Mouse (Mus musculus) stomach, postnatal 0 days (tissue): ENCODE measurements around the gene Ccdc40. TPM values are rescaled to one million over a fixed set of nuclear protein-coding genes. Genes with fewer than 3 reads are reported as not detected.

Source experiments
- ATAC-seq: fragments of 200-750 bp; cut with Nextera tagmentation; 2 replicates; pipeline ENCODE4 v1.8.0; 2017; ENCODE audit not compliant: low FRiP score, low TSS enrichment
- DNase-seq: peaks from one replicate; pipeline ENCODE4 v3.0.0-alpha.2; 2016; ENCODE audit warnings: low spot score
- H3K27ac ChIP-seq: fragments of 300-500 bp; sonication (generic); replicated peaks from 2 replicates; pipeline ENCODE4 v1.5.1; 2014; ENCODE audit warnings: mild to moderate bottlenecking, control low read depth
- H3K27me3 ChIP-seq: fragments of 300-500 bp; sonication (generic); 2 replicates; pipeline ENCODE4 v1.6.1; 2014; ENCODE audit warnings: low read length; ENCODE audit not compliant: control insufficient read depth, insufficient read depth
- H3K36me3 ChIP-seq: fragments of 300-500 bp; sonication (generic); 2 replicates; pipeline ENCODE4 v1.6.1; 2014; ENCODE audit warnings: low read length, mixed read lengths; ENCODE audit not compliant: control insufficient read depth, insufficient read depth
- H3K4me1 ChIP-seq: fragments of 300-500 bp; sonication (generic); replicated peaks from 2 replicates; pipeline ENCODE4 v1.6.1; 2014; ENCODE audit warnings: antibody characterized with exemption; ENCODE audit not compliant: control insufficient read depth, insufficient read depth
- H3K4me2 ChIP-seq: fragments of 300-500 bp; sonication (generic); replicated peaks from 2 replicates; pipeline ENCODE4 v1.6.1; 2014; ENCODE audit warnings: low read depth, mild to moderate bottlenecking, control low read depth, moderate library complexity
- H3K4me3 ChIP-seq: fragments of 300-500 bp; sonication (generic); 2 replicates; pipeline ENCODE4 v1.5.1; 2014; ENCODE audit warnings: low read depth, low read length, control low read depth
- H3K9ac ChIP-seq: fragments of 300-500 bp; sonication (generic); 2 replicates; pipeline ENCODE4 v1.6.1; 2014; ENCODE audit warnings: mild to moderate bottlenecking, low read length, control low read depth, mixed read lengths
- H3K9me3 ChIP-seq: fragments of 300-500 bp; sonication (generic); 2 replicates; pipeline ENCODE4 v1.6.1; 2016; ENCODE audit warnings: low read length; ENCODE audit not compliant: control insufficient read depth
- CTCF ChIP-seq: IDR thresholded peaks from 2 replicates; pipeline ENCODE4 v1.5.1; 2016; ENCODE audit warnings: antibody characterized with exemption, low read depth, mild to moderate bottlenecking, moderate library complexity
- EP300 ChIP-seq: optimal IDR thresholded peaks from 2 replicates; pipeline ENCODE3; 2016; ENCODE audit warnings: antibody characterized with exemption
- WGBS: fragments of 180-500 bp; shearing (Covaris S2); extraction: QIAGEN DNeasy Blood & Tissue Kit; methylation state at CpG from one replicate; pipeline ENCODE4 v1.1.7; 2014; 5-methylcytosine and 5-hydroxymethylcytosine counted together
- polyA plus RNA-seq: library from polyadenylated mRNA; unstranded; fragments of >200 nt; fragmentation: Nextera tagmentation; extraction: Ambion mirVana; gene quantifications from 2 replicates; pipeline ENCODE4 v1.2.1, GENCODE M21; 2015

Gene Ccdc40
- polyA plus RNA-seq, 1 experiment from 2014 or later = 1.2 TPM

DNA sequence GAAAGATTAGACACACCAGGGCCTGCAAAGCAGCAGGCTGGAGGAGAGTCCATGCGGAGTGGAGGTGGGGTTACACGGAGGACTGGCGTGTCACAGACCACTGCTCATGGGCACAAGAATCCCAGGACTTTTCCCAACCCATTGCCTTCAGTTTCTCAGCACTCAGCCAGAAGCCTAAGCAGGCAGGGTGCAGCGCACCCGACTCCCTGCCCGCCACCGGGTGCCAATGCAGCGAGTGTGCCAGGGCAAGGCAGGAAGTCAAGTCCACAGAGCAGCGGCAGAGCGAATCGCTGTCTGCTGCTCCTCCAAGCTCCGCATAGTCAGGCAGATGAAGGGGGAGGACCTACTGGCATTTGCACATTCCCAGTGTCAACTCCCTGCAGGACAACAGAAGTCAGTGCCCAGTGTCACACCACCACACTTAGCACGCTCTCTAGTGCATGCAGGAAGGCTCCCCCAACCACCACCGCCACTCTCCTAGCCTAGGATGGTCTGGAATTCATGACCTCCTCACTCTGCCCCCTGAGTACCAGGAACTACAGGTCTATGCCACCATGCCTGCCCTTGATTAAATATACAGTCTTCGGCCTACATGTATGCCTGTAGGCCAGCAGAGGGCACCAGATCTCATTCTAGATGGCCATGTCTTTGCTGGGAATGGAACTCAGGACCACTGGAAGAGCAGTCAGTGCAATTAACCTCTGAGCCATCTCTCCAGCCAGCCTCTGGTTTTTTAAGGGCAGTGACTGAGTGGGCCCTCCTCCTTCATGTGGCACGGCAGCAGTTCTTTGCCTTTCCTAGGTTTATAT lies 76.7 kb downstream of the Ccdc40 start:
- 43% methylated on average over 16 of the region's 16 CpGs for WGBS
- TF ChIP-seq EP300 = no peak
- peak; percentile 90 for TF ChIP-seq CTCF
- Histone ChIP-seq H3K4me1 (no peaks in the 10 kb centered on the region), H3K4me3 (no peak overlapping the region), H3K9me3 (no peaks in the 10 kb centered on the region), H3K36me3 (no peaks in the 10 kb centered on the region), H3K4me2 (no peak overlapping the region), H3K27me3 (no peaks in the 10 kb centered on the region), H3K9ac (no peak overlapping the region), H3K27ac (no peak overlapping the region)
- peak; percentile 59 for DNase-seq
- 0 out of 2 replicates have a peak, but pooled peaks have one; percentile 41 for ATAC-seq

DNA sequence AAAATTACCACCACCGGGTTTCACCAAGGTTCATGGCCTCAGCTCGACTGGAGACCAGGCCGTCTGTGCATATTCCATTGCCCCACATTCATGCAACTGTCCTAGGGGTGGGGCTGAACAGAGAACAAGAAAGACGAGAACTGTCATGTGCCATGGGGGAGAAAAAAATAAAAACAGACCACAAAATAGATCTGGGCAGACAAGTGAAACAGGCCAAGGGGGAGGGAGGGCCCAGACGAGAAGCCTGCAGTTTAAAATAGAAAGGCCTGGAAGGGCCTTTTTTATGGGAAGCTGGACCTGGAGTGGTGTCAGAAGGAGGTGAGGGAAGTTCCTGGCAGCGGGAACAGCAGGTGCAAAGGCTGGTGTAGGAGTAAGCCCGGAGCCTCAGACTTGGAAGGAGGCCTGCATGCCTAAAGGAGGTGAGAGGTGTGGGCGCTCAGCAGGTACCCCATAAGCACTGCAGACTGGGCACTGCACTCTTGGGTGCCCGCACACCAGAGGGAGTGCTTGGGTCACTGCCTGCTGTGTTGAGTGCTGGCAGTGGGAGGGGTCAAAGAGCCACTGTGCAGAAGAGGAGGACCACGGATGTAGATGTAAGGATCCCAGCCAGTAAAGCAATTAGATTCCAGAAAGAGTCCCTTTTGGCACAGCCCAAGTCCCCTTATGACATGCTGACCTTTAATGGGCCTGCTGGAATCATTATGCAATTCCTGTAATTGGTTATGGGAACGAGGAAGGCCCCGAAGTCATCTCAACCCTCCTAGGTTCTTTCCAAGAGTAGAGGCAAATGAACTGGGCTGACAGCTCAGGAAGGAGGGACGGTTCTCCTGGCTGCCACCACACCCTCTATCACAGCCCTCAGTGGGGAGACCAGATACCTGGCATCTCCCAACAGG lies 78.6 kb downstream of the Ccdc40 start:
- TF ChIP-seq EP300 (no peak), CTCF (peak; percentile 10; the same call in 1 of the 2 replicates)
- Histone ChIP-seq H3K9ac (no peak overlapping the region), H3K27ac (0 out of 2 replicates have a peak overlapping the region, but pooled peaks have one; percentile 14), H3K27me3 (no peaks in the 10 kb centered on the region), H3K9me3 (no peaks in the 10 kb centered on the region), H3K36me3 (no peaks in the 10 kb centered on the region), H3K4me2 (no peak overlapping the region), H3K4me3 (no peak overlapping the region), H3K4me1 (no peaks in the 10 kb centered on the region)
- 47% methylated on average over 13 of the region's 13 CpGs for WGBS
- ATAC-seq (no peak), DNase-seq (no peak)

DNA sequence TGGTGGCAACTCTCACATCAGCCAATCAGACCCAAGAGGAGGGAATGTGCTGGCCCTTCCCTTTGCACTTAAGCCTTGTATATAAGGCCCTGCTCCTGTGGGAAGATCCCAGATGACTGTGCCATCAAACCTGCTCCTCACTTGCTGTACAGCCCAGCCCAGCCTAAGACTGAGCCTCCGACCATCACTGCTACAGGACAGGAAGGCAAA lies 79.2 kb downstream of the Ccdc40 start, which contains the start of gene Card14:
Gene Card14 (plus strand): TSS at position 111 of the 210 bp plus-strand sequence.
- peak within 1 kb of the TSS; percentile 27; the same call in 1 of the 2 replicates for H3K9ac ChIP-seq
- H3K9me3 ChIP-seq = no peaks in the 10 kb centered on the region
- TF ChIP-seq CTCF (no peak), EP300 (no peak)
- no peaks in the 10 kb centered on the region for H3K36me3 ChIP-seq
- H3K4me2 ChIP-seq = no peak within 1 kb of the TSS
- H3K4me3 ChIP-seq = no peak within 1 kb of the TSS
- DNase-seq (no peak), ATAC-seq (no peak)
- 0 out of 2 replicates have a peak within 1 kb of the TSS, but pooled peaks have one; percentile 35 for H3K27ac ChIP-seq
- H3K4me1 ChIP-seq = no peaks in the 10 kb centered on the region
- 35% methylated on average over 1 of the region's 1 CpGs for WGBS
- H3K27me3 ChIP-seq = no peaks in the 10 kb centered on the region

DNA sequence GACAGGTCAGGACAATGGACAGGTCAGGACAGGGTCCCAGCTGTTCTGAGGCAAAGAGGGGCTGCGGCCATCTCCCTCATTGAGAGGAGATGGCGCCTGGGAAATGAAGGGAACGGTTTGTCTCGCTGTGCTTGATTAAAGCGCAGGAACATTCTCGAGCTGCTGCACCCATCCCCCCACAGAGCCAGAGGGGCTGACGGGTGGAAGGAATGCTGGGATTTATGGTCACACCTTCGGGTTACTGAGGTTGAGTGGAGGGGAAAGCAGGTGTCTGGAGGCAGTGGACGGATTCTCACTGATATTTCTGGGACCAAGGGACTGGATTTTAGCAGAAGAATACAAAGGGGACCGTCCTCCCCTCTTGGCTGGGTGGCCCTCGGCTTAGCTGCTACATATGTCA lies 79.5 kb downstream of the Ccdc40 start:
- H3K4me1 ChIP-seq = no peaks in the 10 kb centered on the region
- no peak for ATAC-seq
- no peaks in the 10 kb centered on the region for H3K36me3 ChIP-seq
- H3K9ac ChIP-seq = peak overlapping the region; percentile 27; the same call in 1 of the 2 replicates
- no peak overlapping the region for H3K4me2 ChIP-seq
- DNase-seq = no peak
- H3K27me3 ChIP-seq = no peaks in the 10 kb centered on the region
- no peaks in the 10 kb centered on the region for H3K9me3 ChIP-seq
- WGBS = 24% methylated on average over 11 of the region's 11 CpGs
- no peak overlapping the region for H3K4me3 ChIP-seq
- H3K27ac ChIP-seq = 0 out of 2 replicates have a peak overlapping the region, but pooled peaks have one; percentile 35
- TF ChIP-seq CTCF (no peak), EP300 (no peak)

DNA sequence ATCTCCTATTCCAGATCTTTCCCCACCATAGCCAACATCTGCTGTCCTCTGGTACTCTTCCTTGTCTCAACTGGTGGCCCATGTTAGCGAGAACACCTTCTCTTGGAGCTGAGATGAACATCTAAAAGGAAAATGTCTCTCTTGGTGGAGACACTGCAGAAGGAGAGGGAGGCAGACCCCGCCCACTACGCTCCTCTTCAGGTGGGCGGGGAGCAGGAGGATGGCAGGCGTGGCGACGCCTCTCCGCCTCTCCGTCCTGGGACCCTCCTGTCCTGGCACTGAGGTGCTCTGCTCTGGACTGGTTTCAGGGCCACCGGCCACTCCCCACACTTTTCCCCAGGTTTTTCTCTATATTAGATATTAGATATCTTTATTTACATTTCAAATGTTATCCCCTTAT lies 82.2 kb downstream of the Ccdc40 start:
- Histone ChIP-seq H3K9me3 (no peaks in the 10 kb centered on the region), H3K27ac (no peak overlapping the region), H3K4me2 (no peak overlapping the region), H3K4me1 (no peaks in the 10 kb centered on the region), H3K36me3 (no peaks in the 10 kb centered on the region), H3K9ac (no peak overlapping the region), H3K4me3 (no peak overlapping the region), H3K27me3 (no peaks in the 10 kb centered on the region)
- DNase-seq (no peak), ATAC-seq (no peak)
- TF ChIP-seq CTCF = no peak
- no peak for TF ChIP-seq EP300
- WGBS = 19% methylated on average over 8 of the region's 10 CpGs
